Mouse (Mus musculus): ENCODE results near the gene Nepn. TPM values are rescaled to one million over a fixed set of nuclear protein-coding genes. Genes with fewer than 3 reads are reported as not detected.
A peak's percentile ranks its signal among the peaks of the same experiment; 100 is the strongest.

The Nepn gene
- polyA plus RNA-seq, 1 experiment from 2014 or later: not detected

DNA sequence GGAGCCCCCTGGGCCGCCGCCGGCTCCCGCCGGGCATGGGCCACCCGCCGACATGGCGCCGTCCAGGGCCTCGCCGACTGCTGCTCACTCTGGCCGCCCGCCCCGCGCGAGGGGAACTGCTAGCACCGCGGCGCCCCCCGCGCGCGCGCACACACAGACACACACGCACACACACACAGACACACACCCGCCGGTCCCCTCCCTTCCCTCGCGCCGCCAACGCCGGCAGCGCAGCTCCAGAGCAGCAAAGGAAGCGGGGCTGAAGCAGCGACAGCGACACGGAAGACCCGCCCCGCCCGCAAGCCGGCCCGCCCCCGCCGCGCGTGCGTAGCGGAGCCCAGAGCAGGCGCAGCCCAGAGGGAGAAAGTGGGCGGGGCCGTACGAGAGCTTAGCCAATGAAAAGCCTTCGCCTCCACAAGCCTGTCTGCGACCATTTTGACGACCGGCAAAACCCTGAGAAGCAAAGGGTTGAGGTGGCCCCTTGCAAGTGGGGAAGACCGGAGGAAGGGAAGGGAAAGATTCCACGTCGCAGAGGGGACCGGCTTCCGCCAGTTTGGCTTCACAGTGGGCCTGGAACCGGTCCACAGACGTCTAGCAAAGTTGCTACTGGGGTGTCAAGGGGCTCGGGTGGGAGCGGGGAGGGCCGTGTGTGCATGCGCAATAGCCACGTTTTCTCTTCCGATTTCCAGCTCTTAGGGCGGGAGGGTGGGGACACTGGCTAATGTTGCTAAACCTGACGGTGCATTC, 6.8 kb upstream of the Nepn start, which contains the start of gene Gopc:
Gopc (minus strand) TSS at position 280 of the 747 bp plus-strand sequence.
- peak within 1 kb of the TSS; percentile 92 for H3K27ac ChIP-seq (ENCODE audit: low read length)
- H3K4me3 ChIP-seq (ENCODE audit: low read depth, low read length): peak within 1 kb of the TSS; percentile 91
- H3K4me1 ChIP-seq (ENCODE audit: insufficient read depth, low read depth, low read length): no peaks in the 10 kb centered on the region
- no peaks in the 10 kb centered on the region for H3K27me3 ChIP-seq (replicated peaks; ENCODE audit: insufficient read depth, low read length)
- under 1% methylated on average over 59 of the region's 71 CpGs for WGBS
- no peaks in the 10 kb centered on the region for H3K9me3 ChIP-seq (ENCODE audit: low read length)
- ATAC-seq: peak; percentile 99
- peak within 1 kb of the TSS; percentile 77 for H3K4me2 ChIP-seq (replicated peaks; ENCODE audit: low read depth, low read length)
- TF ChIP-seq EP300 (IDR thresholded peaks at IDR 0.05): no peak
- no peak for TF ChIP-seq CTCF (IDR thresholded peaks at IDR 0.05)
- DNase-seq (ENCODE audit: low spot score): peak; percentile 99
- no peaks in the 10 kb centered on the region for H3K36me3 ChIP-seq (ENCODE audit: insufficient read depth, low read length)
- peak within 1 kb of the TSS; percentile 84 for H3K9ac ChIP-seq (replicated peaks; ENCODE audit: low read depth)

DNA sequence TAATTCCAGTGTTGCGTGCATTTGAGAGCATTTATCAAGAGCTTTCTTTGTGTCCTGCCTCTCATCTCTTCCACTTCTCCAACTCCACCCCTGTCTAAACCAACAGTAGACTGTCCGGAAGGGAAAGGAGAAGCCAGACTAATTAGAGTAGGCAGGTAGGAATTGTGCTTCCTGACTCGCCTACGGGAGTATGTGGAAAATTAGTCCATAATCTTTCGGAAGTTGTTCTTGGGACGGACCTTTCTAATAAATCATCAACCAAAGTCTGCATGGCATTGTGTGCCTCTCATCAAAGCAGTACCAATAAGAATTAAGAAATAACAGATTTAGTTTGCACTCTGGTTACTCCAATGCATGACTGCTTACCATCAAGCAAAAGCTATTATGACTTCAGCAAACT, 5.8 kb upstream of the Nepn start:
- TF ChIP-seq EP300 (IDR thresholded peaks at IDR 0.05) (no peak), CTCF (IDR thresholded peaks at IDR 0.05) (no peak)
- H3K9me3 ChIP-seq (ENCODE audit: low read length): no peaks in the 10 kb centered on the region
- no peak overlapping the region for H3K27ac ChIP-seq (ENCODE audit: low read length)
- ATAC-seq (no peak), DNase-seq (ENCODE audit: low spot score) (no peak)
- 55% methylated on average over 6 of the region's 6 CpGs for WGBS
- H3K9ac ChIP-seq (replicated peaks; ENCODE audit: low read depth): no peak overlapping the region
- peak overlapping the region; percentile 77 for H3K4me2 ChIP-seq (replicated peaks; ENCODE audit: low read depth, low read length)
- H3K27me3 ChIP-seq (replicated peaks; ENCODE audit: insufficient read depth, low read length): no peaks in the 10 kb centered on the region
- peak overlapping the region; percentile 91 for H3K4me3 ChIP-seq (ENCODE audit: low read depth, low read length)
- no peaks in the 10 kb centered on the region for H3K4me1 ChIP-seq (ENCODE audit: insufficient read depth, low read depth, low read length)
- no peaks in the 10 kb centered on the region for H3K36me3 ChIP-seq (ENCODE audit: insufficient read depth, low read length)

DNA sequence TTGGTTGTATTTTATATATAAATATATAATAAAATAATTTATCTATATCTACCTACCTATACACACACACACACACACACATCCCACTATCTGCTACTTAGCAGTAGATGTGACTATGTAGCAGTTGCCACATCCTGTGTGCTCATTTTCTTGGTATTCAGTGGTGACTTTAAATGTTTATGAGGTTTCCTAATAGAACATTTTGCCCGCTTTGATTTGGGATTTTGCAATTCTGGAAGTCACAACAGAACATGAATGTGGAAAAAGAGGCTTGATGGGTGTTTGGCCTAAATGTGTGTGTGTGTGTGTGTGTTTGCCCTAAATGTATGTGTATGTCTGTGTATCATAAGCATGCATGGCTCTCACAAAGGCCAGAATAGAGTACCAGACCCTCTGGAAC, 5.2 kb upstream of the Nepn start:
- TF ChIP-seq EP300 (IDR thresholded peaks at IDR 0.05): no peak
- TF ChIP-seq CTCF (IDR thresholded peaks at IDR 0.05): no peak
- Histone ChIP-seq H3K4me3 (ENCODE audit: low read depth, low read length) (no peak overlapping the region), H3K9me3 (ENCODE audit: low read length) (no peaks in the 10 kb centered on the region), H3K4me1 (ENCODE audit: insufficient read depth, low read depth, low read length) (no peaks in the 10 kb centered on the region), H3K27ac (ENCODE audit: low read length) (no peak overlapping the region), H3K36me3 (ENCODE audit: insufficient read depth, low read length) (no peaks in the 10 kb centered on the region), H3K4me2 (replicated peaks; ENCODE audit: low read depth, low read length) (no peak overlapping the region), H3K27me3 (replicated peaks; ENCODE audit: insufficient read depth, low read length) (no peaks in the 10 kb centered on the region), H3K9ac (replicated peaks; ENCODE audit: low read depth) (no peak overlapping the region)
- WGBS: 77% methylated on average over 1 of the region's 1 CpGs
- DNase-seq (ENCODE audit: low spot score): peak; percentile 29
- no peak for ATAC-seq

DNA sequence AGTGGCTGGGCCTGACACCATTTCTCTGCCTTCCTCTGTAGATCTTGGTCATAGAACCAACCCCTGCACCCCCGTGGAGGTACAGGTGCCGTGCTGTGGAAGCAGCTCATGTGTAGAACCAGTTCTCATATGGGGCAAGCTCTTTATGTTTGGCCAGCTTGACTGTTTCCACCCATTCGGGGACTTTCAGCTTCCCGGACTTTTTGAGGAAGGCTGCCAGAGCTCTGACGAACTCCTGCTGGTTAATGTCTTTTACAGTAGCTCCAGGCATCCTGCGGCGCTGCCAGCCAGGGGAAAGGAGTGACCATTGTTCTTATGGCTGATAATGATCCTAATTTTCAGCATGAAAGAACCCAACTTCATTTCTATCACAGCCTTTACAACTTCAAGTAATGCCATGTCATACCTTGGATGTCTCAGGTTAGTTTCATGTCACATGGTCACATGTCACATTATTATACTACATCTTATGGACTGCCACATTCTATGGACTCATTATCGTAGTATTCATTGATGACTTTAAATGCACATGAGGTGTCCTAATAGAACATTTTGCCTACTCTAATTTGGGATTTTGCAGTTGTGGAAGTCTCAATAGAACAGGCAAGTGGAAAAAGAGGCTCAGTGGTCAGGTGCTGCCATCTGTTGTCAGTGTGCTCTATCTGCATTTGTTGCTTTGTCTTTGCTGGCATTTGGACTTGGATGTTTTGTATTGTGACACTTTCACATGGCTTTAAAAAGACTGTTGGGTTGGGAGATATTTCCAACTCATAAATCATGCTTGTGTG, 3.8 kb upstream of the Nepn start:
- no peaks in the 10 kb centered on the region for H3K9me3 ChIP-seq (ENCODE audit: low read length)
- no peaks in the 10 kb centered on the region for H3K36me3 ChIP-seq (ENCODE audit: insufficient read depth, low read length)
- no peak overlapping the region for H3K9ac ChIP-seq (replicated peaks; ENCODE audit: low read depth)
- H3K4me2 ChIP-seq (replicated peaks; ENCODE audit: low read depth, low read length): no peak overlapping the region
- H3K27ac ChIP-seq (ENCODE audit: low read length): no peak overlapping the region
- TF ChIP-seq EP300 (IDR thresholded peaks at IDR 0.05) (no peak), CTCF (IDR thresholded peaks at IDR 0.05) (peak; percentile 93)
- no peaks in the 10 kb centered on the region for H3K27me3 ChIP-seq (replicated peaks; ENCODE audit: insufficient read depth, low read length)
- no peak overlapping the region for H3K4me3 ChIP-seq (ENCODE audit: low read depth, low read length)
- peak; percentile 78 for DNase-seq (ENCODE audit: low spot score)
- 45% methylated on average over 8 of the region's 8 CpGs for WGBS
- no peaks in the 10 kb centered on the region for H3K4me1 ChIP-seq (ENCODE audit: insufficient read depth, low read depth, low read length)
- ATAC-seq: no peak

DNA sequence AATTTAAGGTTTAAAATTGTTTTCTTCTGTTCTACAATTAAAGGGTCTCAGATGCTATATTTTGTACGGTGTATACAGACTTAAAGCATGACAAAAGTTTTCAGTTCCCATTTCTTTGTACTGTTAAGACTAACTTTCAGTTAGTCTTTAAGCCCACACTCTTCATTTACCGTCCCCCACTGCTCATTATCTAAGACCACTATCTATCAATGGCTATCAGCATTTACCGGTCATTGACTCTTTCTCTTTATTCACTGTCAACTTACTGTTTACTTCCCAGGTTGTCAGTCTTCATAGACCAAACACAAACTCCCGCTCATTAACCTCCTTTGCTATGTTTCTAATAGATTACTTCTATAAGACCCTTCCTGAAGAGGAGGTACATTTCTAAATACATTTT, 1.6 kb upstream of the Nepn start:
- Histone ChIP-seq H3K36me3 (ENCODE audit: insufficient read depth, low read length) (no peaks in the 10 kb centered on the region), H3K9me3 (ENCODE audit: low read length) (no peaks in the 10 kb centered on the region), H3K4me3 (ENCODE audit: low read depth, low read length) (no peak overlapping the region), H3K27ac (ENCODE audit: low read length) (no peak overlapping the region), H3K4me1 (ENCODE audit: insufficient read depth, low read depth, low read length) (no peaks in the 10 kb centered on the region), H3K9ac (replicated peaks; ENCODE audit: low read depth) (no peak overlapping the region), H3K27me3 (replicated peaks; ENCODE audit: insufficient read depth, low read length) (no peaks in the 10 kb centered on the region), H3K4me2 (replicated peaks; ENCODE audit: low read depth, low read length) (no peak overlapping the region)
- no peak for ATAC-seq
- no peak for DNase-seq (ENCODE audit: low spot score)
- TF ChIP-seq CTCF (IDR thresholded peaks at IDR 0.05) (no peak), EP300 (IDR thresholded peaks at IDR 0.05) (no peak)
- WGBS: 38% methylated on average over 4 of the region's 4 CpGs

DNA sequence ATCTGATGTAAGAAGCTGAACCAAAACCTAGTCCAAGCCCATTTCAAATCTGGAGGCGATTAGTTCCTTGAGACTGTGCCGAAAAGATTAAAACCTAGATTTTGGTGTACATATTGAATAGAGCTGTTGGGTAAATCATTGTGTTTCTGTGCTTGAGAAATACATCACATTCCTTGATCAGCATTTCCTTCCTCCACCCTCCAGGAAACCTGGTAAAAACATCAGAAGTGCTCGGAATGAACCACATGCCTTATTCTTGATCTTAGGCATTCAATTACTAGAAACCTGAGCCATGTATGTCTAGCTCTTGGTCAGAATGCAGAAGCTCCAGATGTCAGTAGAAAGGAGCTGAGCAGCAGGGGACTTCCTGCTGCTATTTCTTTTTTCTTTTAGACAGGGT, 666 bp downstream of the Nepn start:
- H3K27me3 ChIP-seq (replicated peaks; ENCODE audit: insufficient read depth, low read length): no peaks in the 10 kb centered on the region
- H3K36me3 ChIP-seq (ENCODE audit: insufficient read depth, low read length): no peaks in the 10 kb centered on the region
- WGBS: 65% methylated on average over 3 of the region's 3 CpGs
- no peak overlapping the region for H3K4me3 ChIP-seq (ENCODE audit: low read depth, low read length)
- DNase-seq (ENCODE audit: low spot score) (no peak), ATAC-seq (no peak)
- no peak overlapping the region for H3K4me2 ChIP-seq (replicated peaks; ENCODE audit: low read depth, low read length)
- H3K27ac ChIP-seq (ENCODE audit: low read length): no peak overlapping the region
- no peak overlapping the region for H3K9ac ChIP-seq (replicated peaks; ENCODE audit: low read depth)
- H3K9me3 ChIP-seq (ENCODE audit: low read length): no peaks in the 10 kb centered on the region
- TF ChIP-seq CTCF (IDR thresholded peaks at IDR 0.05) (no peak), EP300 (IDR thresholded peaks at IDR 0.05) (no peak)
- H3K4me1 ChIP-seq (ENCODE audit: insufficient read depth, low read depth, low read length): no peaks in the 10 kb centered on the region
